ENCODE assay signal across 11 mouse cellular contexts in genomic region chr5:122109325-122110060, GRCm38 (mm10). TPM values are rescaled to one million over a fixed set of nuclear protein-coding genes. Genes with fewer than 3 reads are reported as not detected.
DNase-seq lines count a peak whose midpoint lies in the region; ATAC-seq and TF ChIP-seq lines count a peak whose summit lies in the region.
"Had no signal": no experiment of that assay in that cellular context is flagged by ENCODE, and none has a peak within 500 bp of the region (broad histone marks: within the 10 kb centered on the region; RNA-seq: fewer than 3 reads in every experiment).

No protein-coding gene starts in this region.

- no peak overlapping the region for H3K27ac ChIP-seq in kidney, embryonic 14.5 days (ENCODE audit: low read depth, low read length)
- no peak overlapping the region for H3K27ac ChIP-seq in ES-E14 (ENCODE audit: insufficient read depth, low read depth, low read length, poor library complexity, severe bottlenecking)
- H3K27ac ChIP-seq: hindbrain, postnatal 0 days had no signal

- WGBS in kidney, embryonic 14.5 days = 57% methylated on average over 16 of the region's 16 CpGs

- no peaks in the 10 kb centered on the region for H3K27me3 ChIP-seq in kidney, embryonic 14.5 days (ENCODE audit: control insufficient read depth, insufficient read depth, low read length)

- in situ Hi-C loops in ES-E14 (cut with MboI; ENCODE audit: low sequenced_read_pairs in 2 of 2, unreplicated experiment in 2 of 2) = no loop called here

- peak; percentile 40 to 44 for DNase-seq in kidney, postnatal 25 days
- DNase-seq in ES-E14 (ENCODE audit: low read depth, low spot score) (no peak), adipocyte (ENCODE audit: low spot score) (no peak)
- peak; percentile 58 for DNase-seq in embryo, embryonic 10.5 days (ENCODE audit: low spot score)
- DNase-seq in heart, postnatal 10 days = peak; percentile 72 to 81
- no peak for DNase-seq in left cerebral cortex, adult 8-10 months (ENCODE audit: low spot score in 2 of 2)
- DNase-seq: cerebellum, postnatal 36 days; thymus, postnatal 4 days had no signal

- H3K4me2 ChIP-seq in kidney, embryonic 14.5 days (replicated peaks; ENCODE audit: low read depth, low read length) = no peak overlapping the region

- no peak overlapping the region for H3K9ac ChIP-seq in kidney, embryonic 14.5 days (ENCODE audit: low read depth, low read length)
- no peak overlapping the region for H3K9ac ChIP-seq in ES-E14 (ENCODE audit: insufficient read depth, low read depth, low read length, poor library complexity, severe bottlenecking)

- H3K4me1 ChIP-seq in kidney, embryonic 14.5 days (ENCODE audit: control insufficient read depth, insufficient read depth, low read length) = no peaks in the 10 kb centered on the region
- H3K4me1 ChIP-seq in ES-E14 (ENCODE audit: control insufficient read depth in 2 of 2, insufficient read depth in 2 of 2, low read length in 2 of 2, poor library complexity in 1 of 2) = peaks cover 0 to 13% of the 10 kb centered on the region in 2 experiments; a peak in 2 of 4 replicates

- intact Hi-C loops in heart, postnatal 10 days (cut with DNase I) = loop anchor here (5.0 kb wide), 1 partner anchor 233 kb away; no protein-coding TSS in a partner anchor

- no peaks in the 10 kb centered on the region for H3K9me3 ChIP-seq in kidney, embryonic 14.5 days (ENCODE audit: control insufficient read depth, low read length)
- no peaks in the 10 kb centered on the region for H3K9me3 ChIP-seq in ES-E14 (ENCODE audit: control insufficient read depth, insufficient read depth, low read depth, low read length)

- ATAC-seq in kidney, embryonic 14.5 days (ENCODE audit: low FRiP score, low TSS enrichment) = no peak
- ATAC-seq: hindbrain, postnatal 0 days had no signal

- no peaks in the 10 kb centered on the region for H3K36me3 ChIP-seq in kidney, embryonic 14.5 days (ENCODE audit: control insufficient read depth, insufficient read depth, low read length)
- H3K36me3 ChIP-seq in ES-E14 (ENCODE audit: control insufficient read depth, insufficient read depth, low read length, poor library complexity, severe bottlenecking) = no peaks in the 10 kb centered on the region

- H3K4me3 ChIP-seq in kidney, embryonic 14.5 days (ENCODE audit: low read length) = no peak overlapping the region
- H3K4me3 ChIP-seq in ES-E14 (ENCODE audit: insufficient read depth in 1 of 2, low read depth in 1 of 2, low read length in 2 of 2, poor library complexity in 1 of 2, severe bottlenecking in 1 of 2) = peak overlapping the region; percentile 20 to 30; a peak in 2 of 4 replicates

TF ChIP-seq in ES-E14, 5 proteins besides CTCF, POLR2A, EP300 and RAD21:
- TF ChIP-seq HCFC1 (IDR thresholded peaks at IDR 0.05; ENCODE audit: borderline replicate concordance, insufficient read depth, low read length) = no peak
- no peak for TF ChIP-seq ZC3H11A (IDR thresholded peaks at IDR 0.05; ENCODE audit: borderline replicate concordance, low read depth, low read length)
- no peak for TF ChIP-seq ZNF384 (IDR thresholded peaks at IDR 0.05; ENCODE audit: low read depth, low read length)

RNA-seq across cellular contexts. Expression of gene Myl2, which starts 8.7 kb away (rescaled TPM):
- 1.6 TPM in 1 of 2 replicates, not detected in the other for polyA plus RNA-seq in kidney, embryonic 14.5 days (2014; fragmentation: Nextera tagmentation; extraction: Ambion mirVana)
- total RNA-seq in ES-E14 (2012; rRNA removed) = 0.89 TPM in 1 of 2 replicates, not detected in the other
- over 10,000 TPM; 18,908 to 21,159 TPM for total RNA-seq in heart, postnatal 10 days (2021)
- total RNA-seq in left cerebral cortex, adult 8-10 months (2022) = 1 to 10 TPM; 2.4 to 9.2 (median 3.9) TPM
- total RNA-seq: hindbrain, postnatal 0 days had no signal

RNA-seq across cellular contexts. Expression of gene Ccdc63, which starts 31.1 kb away (rescaled TPM):
- 0.31 and 0.36 TPM in 2 replicates for polyA plus RNA-seq in kidney, embryonic 14.5 days (2014; fragmentation: Nextera tagmentation; extraction: Ambion mirVana)
- 1.7 and 2.2 TPM in 2 replicates for total RNA-seq in ES-E14 (2012; rRNA removed)
- total RNA-seq in heart, postnatal 10 days (2021) = under 1 TPM in 1 of 2 experiments, not detected in 1; 0.22 TPM
- total RNA-seq in left cerebral cortex, adult 8-10 months (2022) = 1 to 10 TPM in 1 of 4 experiments, under 1 TPM in 3; 0.53 to 1.4 (median 0.68) TPM
- polyA plus RNA-seq: hindbrain, postnatal 0 days; limb, embryonic 11.5 days had no signal

RNA-seq across cellular contexts. Expression of gene Ppp1cc, which starts 48.6 kb away (rescaled TPM):
- polyA plus RNA-seq in kidney, embryonic 14.5 days (2014; fragmentation: Nextera tagmentation; extraction: Ambion mirVana) = 281 and 296 TPM in 2 replicates
- 245 and 265 TPM in 2 replicates for total RNA-seq in ES-E14 (2012; rRNA removed)
- 100 to 1,000 TPM; 171 to 173 TPM for total RNA-seq in heart, postnatal 10 days (2021)
- total RNA-seq in left cerebral cortex, adult 8-10 months (2022) = 100 to 1,000 TPM; 197 to 231 (median 211) TPM

RNA-seq across cellular contexts. Expression of gene Cux2, which starts 59.6 kb away (rescaled TPM):
- 12.9 and 15.1 TPM in 2 replicates for polyA plus RNA-seq in kidney, embryonic 14.5 days (2014; fragmentation: Nextera tagmentation; extraction: Ambion mirVana)
- 1.8 and 2.9 TPM in 2 replicates for total RNA-seq in ES-E14 (2012; rRNA removed)
- 10 to 100 TPM; 13.1 to 17.5 TPM for total RNA-seq in heart, postnatal 10 days (2021)
- total RNA-seq in left cerebral cortex, adult 8-10 months (2022) = 100 to 1,000 TPM; 150 to 185 (median 160) TPM

Comparison
In these comparisons a context has a peak if more than half of its experiments do, and no peak if none do; other contexts are left out.
1. DNase-seq: peak in kidney, postnatal 25 days (2 of 2), embryo, embryonic 10.5 days (single experiment) and heart, postnatal 10 days (2 of 2); none in ES-E14 (single experiment), left cerebral cortex, adult 8-10 months (0 of 2) and adipocyte (single experiment).
2. RNA of gene Myl2, which starts 8.7 kb away (total RNA-seq): 18,908 to 21,159 TPM in heart, postnatal 10 days; 2.4 to 9.2 TPM in left cerebral cortex, adult 8-10 months and 0.89 TPM in ES-E14; every median in the first group is over 1,000 times any median in the second.